Mouse (Mus musculus): ENCODE results near the gene C2cd2.

Gene C2cd2

GRCm38 (mm10) chr16:97882891-97883290 lies 79.5 kb downstream of the C2cd2 start:
- no peak for DNase-seq (ENCODE audit: low spot score)

- peak; percentile 46 for DNase-seq (ENCODE audit: low spot score)
Measured at GRCm38 (mm10) chr16:97879134-97879533, 83.3 kb downstream of the C2cd2 start.

GRCm38 (mm10) chr16:97877502-97877901 lies 84.9 kb downstream of the C2cd2 start:
- DNase-seq (ENCODE audit: low spot score), result no peak

GRCm38 (mm10) chr16:97875101-97875500 lies 87.3 kb downstream of the C2cd2 start:
- DNase-seq (ENCODE audit: low spot score), result no peak

- DNase-seq (ENCODE audit: low spot score), result no peak
Measured at GRCm38 (mm10) chr16:97874376-97874775, 88.0 kb downstream of the C2cd2 start.

- no peak for DNase-seq (ENCODE audit: low spot score)
Measured at GRCm38 (mm10) chr16:97872657-97873056, 89.7 kb downstream of the C2cd2 start.

GRCm38 (mm10) chr16:97869193-97870102 lies 93.0 kb downstream of the C2cd2 start:
- DNase-seq (ENCODE audit: low spot score), result no peak

GRCm38 (mm10) chr16:97863932-97864467 lies 98.4 kb downstream of the C2cd2 start:
- no peak for DNase-seq (ENCODE audit: low spot score)

- no peak for DNase-seq (ENCODE audit: low spot score)
Measured at GRCm38 (mm10) chr16:97856050-97856449, 106.3 kb downstream of the C2cd2 start.

GRCm38 (mm10) chr16:97851741-97852319 lies 110.6 kb downstream of the C2cd2 start, which contains the start of gene Prdm15:
Gene Prdm15, minus strand, starts transcription at chr16:97851850.
- peak; percentile 87 for DNase-seq (ENCODE audit: low spot score)

- peak; percentile 87 for DNase-seq (ENCODE audit: low spot score)
Measured at GRCm38 (mm10) chr16:97851061-97851740, 111.2 kb downstream of the C2cd2 start.

- peak; percentile 58 for DNase-seq (ENCODE audit: low spot score)
Measured at GRCm38 (mm10) chr16:97850667-97851060, 111.7 kb downstream of the C2cd2 start.

GRCm38 (mm10) chr16:97848832-97849231 lies 113.6 kb downstream of the C2cd2 start:
- DNase-seq (ENCODE audit: low spot score), result no peak

GRCm38 (mm10) chr16:97844967-97845937 lies 117.1 kb downstream of the C2cd2 start:
- no peak for DNase-seq (ENCODE audit: low spot score)

- no peak for DNase-seq (ENCODE audit: low spot score)
Measured at GRCm38 (mm10) chr16:97832154-97832553, 130.2 kb downstream of the C2cd2 start.

GRCm38 (mm10) chr16:97828207-97828606 lies 134.2 kb downstream of the C2cd2 start:
- DNase-seq (ENCODE audit: low spot score), result no peak

- no peak for DNase-seq (ENCODE audit: low spot score)
Measured at GRCm38 (mm10) chr16:97823311-97824007, 138.9 kb downstream of the C2cd2 start.

- DNase-seq (ENCODE audit: low spot score), result no peak
Measured at GRCm38 (mm10) chr16:97819532-97819931, 142.9 kb downstream of the C2cd2 start.

GRCm38 (mm10) chr16:97817414-97817813 lies 145.0 kb downstream of the C2cd2 start:
- no peak for DNase-seq (ENCODE audit: low spot score)

- no peak for DNase-seq (ENCODE audit: low spot score)
Measured at GRCm38 (mm10) chr16:97815269-97815668, 147.1 kb downstream of the C2cd2 start.

- DNase-seq (ENCODE audit: low spot score), result peak; percentile 32
Measured at GRCm38 (mm10) chr16:97814060-97814459, 148.3 kb downstream of the C2cd2 start.

All from layer of hippocampus, adult 11-12 months (tissue).